Mouse (Mus musculus) left cerebral cortex, adult 9 months (tissue): Measurements from ENCODE around the gene Hoxc6.

ENCODE experiments used
- DNase-seq, 2 experiments: peaks; one replicate each; pipeline ENCODE4 v3.0.0; 2022; ENCODE audit warnings: low spot score in 2 of 2

Gene Hoxc6

DNA sequence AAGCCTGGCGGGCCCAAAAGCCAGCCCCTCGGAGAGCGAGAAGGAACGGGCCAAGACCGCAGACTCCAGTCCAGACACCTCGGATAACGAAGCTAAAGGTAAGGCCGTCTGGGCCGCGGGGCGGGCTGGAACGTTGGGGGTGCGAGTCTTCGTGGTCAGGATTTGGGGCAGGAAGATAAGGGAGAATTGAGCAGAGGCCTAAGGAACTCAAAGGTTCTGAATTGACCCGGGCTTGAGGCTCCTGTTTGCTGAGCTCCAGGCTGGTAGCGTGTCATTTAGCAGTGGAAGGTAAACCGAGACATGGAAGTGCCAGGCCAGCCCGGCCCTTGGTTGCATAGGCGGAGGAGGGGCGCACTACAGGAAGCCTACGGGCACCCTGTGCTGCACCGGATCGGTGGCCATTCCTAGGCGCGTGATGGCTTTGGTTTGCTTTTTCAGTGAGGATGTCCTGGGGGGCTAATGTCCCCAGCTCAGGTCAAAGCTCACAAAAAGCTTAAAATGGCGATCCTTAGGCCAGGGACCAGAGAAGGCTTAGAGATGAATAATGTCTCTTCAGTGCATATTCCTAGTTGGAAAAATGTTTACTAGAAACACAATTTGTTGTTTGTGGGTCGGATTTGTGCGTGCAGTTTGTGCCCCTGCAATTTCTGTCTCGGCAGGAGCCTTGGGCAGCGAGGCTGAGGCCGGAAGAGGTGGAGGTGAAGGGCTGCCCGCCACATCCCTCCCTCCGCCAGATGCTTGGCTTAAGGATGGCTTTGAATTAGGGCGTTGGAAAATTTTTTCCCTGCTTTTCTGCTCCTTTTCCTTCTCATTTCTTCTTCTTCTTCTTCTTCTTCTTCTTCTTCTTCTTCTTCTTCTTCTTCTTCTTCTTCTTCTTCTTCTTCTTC, 30.3 kb upstream of the Hoxc6 start:
- DNase-seq: no peak

DNA sequence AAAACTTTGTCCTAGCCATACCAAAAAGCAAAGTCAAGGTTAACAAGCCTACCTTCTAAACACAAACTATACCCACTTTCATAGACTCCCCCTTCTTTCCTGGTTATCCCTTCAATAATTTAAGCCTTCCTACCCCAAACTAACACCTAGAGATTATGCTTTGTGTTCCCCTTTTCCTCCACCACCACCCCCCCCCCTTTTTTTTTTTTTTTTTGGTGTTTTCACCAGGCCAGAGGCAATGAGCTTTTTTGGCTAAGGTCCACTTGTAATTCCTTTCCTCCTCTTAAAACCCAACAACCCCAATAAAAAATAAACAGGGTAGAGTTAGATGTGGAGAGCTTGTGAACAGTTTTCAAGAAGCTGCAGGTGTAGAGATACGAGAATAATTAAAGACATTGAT, 28.8 kb upstream of the Hoxc6 start:
- DNase-seq: no peak

DNA sequence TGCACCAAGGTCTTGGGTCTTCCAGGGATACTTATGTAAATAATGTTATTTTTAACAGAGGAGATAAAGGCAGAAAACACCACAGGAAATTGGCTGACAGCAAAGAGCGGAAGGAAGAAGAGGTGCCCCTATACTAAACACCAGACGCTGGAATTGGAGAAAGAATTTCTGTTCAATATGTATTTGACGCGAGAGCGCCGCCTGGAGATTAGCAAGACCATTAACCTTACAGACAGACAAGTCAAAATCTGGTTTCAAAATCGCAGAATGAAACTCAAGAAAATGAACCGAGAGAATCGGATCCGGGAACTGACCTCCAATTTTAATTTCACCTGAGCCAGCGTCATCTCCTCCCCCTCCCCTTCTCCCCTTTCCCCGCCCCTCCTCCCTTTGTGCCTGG, 27.3 kb upstream of the Hoxc6 start:
- no peak for DNase-seq

DNA sequence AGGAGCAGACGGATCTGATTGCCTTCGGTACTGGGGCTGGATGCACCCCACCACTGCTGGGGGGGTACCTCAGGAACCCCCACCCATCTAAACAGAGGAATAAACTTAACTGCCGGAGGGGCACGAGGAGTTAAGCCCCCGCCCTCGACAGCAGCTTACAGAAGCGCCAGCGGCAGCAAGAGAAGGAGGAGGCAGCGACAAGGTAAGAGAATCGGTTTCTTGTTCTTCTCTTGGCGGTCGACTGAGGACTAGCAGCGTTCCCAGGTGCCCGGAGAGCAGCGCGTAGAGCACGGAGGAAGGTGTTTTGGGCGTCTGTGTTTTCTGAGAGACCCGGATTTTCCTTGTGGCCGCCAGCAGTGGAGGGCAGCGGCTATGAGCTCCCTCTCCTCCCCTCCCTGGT, 25.8 kb upstream of the Hoxc6 start:
- DNase-seq: no peak

DNA sequence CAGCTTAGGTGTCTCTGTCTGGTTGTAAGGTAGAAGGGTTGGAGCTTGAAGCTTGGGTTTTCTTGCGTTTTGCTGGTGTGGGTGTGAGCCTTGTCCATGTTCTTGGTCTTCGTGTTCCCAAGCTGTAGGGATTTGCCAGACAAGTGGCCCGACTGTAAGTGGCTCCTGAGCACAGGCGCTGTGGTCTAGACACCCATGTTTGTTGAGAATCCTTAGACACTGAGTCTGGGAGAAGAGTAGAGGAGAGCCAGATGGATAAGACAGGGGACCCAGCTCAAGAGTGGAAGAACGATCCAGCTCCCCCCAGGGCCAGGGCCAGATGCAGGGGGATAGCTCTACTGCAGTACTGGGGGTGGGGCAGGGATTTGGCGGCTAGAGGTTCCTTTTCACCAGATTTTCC, 25.3 kb upstream of the Hoxc6 start:
- DNase-seq: no peak

DNA sequence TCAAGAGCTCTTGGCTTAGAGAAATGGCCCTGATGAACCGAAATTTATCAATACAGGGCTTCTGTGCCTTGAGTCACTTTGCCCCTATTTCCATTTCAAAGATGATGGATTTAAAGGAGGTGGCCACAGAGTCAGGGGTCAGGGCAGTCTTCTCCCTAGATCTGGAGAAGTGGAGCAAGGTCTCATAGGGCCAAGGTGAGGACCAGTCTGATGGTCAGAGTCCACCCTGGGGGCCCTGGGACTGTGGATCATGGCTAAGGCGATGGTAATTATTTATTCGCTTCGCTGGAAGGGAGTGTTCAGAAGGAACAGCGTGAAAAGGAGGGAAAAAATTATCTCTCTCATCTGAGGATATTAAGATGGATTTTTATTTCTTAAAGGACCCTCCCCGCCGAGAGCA, 23.0 kb upstream of the Hoxc6 start:
- no peak for DNase-seq

DNA sequence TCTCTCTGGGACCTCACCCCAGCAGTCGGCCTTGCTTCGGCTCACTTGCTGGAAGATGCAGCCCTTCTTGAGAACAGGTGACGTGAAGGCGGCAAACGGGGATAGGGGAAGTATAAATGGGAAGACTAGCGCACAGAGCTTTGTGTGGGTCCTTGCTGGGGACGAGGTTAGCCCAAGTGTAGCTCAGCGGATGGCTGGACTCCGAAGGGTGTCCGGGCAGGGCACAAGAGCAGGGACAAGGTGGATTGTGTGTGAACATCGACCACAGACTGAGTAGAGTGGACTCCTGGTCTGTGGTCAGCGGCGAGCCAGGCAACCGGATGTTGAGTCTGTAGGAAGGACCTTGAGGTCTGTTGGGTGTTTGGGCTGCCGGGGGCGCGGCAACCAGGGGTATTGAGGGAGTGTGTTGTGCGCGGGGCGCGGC, 22.4 kb upstream of the Hoxc6 start:
- no peak for DNase-seq

DNA sequence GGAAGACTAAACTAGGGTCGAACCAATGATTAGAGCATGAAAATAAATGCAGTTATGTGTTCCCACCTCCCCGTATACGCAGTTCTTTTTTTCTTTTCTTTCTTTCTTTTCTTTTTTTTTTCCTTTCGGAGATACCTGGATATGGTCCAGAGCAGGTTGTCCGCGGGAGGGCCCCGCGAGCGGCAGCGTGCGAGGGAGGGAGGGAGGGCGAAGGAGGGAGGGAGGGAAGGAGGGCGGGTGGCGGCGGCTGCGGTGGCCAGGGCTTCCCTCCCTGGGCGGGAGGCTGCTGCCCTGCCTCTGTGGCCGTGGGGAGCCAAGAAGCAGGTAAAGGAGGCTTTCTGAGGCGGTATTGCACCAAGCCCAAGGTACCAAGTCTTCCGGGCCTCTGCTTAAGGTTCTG, 21.9 kb upstream of the Hoxc6 start, which contains the start of gene Hoxc9:
Hoxc9 (plus strand) TSS at position 269 of the 400 bp plus-strand sequence.
- no peak for DNase-seq

DNA sequence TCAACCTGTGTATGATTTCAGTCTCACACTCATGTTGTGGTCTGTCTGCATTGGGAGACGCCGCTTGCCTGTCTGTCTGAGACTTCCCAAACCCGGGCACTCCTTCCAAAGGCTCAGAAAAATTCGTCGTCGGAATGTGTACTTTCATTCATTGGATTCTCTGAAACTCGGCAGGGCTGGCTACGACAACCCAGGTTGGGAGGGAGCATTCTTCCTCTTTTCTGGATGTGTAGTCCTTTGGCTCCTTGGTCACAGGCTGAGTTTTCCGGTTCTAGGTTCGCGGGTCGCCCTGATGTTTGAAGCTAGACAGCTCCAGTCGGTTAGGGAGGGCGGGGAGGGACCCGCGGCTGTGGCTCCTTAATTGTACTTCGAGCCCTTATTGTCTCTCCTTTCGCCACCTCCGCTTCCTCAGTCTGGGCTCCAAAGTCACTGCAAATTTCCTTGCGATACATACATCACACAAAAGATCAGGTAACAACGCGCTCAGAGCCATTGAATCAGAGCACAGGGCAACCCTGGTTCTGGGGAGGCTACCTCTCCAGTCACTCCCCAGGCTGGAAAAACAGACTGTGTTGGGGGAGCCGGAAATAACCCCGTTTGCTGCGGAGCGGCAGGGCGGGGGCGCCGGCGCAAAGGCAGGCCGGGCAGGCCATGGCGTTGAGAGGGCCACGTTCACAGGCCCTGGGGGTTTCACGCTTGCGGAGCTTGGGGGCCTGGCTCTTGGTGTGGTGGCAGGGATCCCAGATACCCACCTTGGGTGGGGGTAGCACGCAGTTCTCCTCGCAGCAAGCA, 21.2 kb upstream of the Hoxc6 start:
- DNase-seq: no peak

DNA sequence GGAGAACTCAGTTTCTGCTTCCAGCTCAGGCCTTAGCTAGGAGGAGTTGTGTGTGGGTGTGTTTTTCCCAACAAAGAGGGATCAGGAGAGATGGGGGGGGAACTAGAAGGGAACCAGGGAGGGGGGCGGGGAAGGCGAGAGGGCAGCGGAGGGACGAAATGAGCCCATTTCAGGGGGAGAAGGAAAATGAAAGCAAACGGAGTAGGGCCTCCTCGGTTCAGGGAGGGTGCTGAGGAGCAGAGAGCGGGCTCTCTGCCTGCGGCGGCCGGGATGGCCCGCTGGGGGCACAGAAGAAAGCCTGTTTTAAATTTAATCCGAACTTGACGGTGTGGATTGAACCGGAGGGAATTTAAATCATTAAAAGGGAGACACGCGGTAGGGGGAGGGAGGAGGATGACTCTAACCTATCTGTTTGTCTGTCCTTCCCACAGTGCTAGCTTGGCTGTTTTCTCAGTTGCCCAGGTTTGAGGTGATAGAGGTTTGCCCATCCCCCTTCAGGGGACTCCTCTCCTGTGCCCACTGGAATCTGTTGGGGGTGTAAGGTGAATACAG, 20.6 kb upstream of the Hoxc6 start:
- DNase-seq: no peak

DNA sequence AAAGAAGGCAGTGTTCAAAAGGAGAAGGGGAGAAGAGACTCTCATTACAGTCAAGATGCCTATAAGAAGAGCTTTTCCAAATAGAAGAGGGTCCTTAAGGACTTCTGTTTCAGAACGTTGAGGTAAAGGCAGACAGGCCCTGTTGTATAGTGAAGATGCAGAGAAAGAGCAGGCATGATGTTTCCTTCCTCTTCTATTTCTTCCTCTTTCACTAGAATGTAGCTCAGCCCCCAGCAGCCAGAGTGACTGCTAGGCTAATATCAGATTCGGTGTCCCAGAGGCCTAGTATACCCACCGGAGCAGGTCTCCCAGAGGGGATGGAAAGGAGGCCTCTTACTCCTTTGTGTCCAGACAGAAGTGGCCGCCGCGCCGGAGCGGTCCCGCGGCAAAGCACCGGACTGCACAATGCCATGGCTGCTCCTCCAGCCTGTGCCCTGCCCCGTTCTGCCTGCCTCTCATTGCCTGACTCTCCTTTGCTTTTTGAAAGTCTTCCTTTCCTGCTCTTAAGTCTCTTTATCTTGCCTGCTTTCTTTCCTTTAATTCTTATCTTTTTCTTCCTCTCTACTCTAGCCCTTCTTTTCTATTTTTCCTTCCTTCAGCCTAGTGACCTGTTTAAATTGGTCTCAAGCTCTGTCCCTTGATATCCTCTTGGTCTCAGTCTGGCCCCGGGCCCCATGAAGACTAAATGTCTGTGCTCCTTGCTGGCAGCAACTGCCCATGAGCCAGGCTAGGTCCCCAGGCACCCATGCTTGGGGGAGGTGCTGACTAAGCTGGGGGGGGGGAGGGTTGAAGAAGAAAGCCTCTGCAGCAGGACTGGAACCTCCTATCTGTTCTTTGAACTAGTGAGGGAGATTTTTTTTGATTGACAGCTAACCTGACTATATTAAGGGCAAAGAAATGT, 19.2 kb upstream of the Hoxc6 start:
- DNase-seq: no peak

DNA sequence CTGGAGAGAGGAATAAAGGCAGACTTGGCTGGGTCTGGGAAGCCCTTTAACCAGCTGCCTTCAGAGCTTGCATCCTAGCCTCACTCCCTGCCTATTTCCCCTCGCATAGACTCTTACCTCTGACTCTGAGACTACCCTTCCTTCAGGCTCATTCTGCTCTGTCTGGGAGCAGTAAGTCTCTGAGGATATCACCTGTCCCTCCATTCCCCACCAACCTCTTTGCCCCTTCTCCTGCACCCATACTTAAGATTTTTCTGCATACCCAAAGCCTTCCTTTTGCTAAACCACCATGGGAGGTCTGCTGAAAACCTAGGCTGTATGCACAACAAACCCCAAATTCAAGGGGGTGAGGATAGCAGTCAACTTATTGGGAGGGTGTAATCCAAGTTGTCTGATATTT, 18.1 kb upstream of the Hoxc6 start:
- no peak for DNase-seq

DNA sequence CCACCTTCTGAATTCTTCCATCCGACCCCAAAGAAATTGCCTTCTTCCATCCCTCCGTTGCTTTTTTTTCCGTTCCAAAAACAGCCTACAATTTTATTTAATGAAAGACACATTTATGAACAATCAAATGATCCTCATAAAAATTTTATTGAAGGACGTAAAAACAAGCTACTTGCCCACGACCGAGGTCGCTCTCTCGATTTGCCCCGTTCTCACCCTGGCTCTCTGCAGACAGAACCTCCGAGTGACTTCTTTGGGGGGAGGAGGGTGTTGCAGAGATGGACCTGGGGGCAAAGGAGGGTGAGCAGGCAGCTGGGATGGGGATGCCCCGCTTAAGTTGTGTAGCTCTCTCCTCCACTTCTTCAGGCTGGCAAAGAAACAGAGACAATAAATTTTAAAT, 17.7 kb upstream of the Hoxc6 start:
- no peak for DNase-seq

DNA sequence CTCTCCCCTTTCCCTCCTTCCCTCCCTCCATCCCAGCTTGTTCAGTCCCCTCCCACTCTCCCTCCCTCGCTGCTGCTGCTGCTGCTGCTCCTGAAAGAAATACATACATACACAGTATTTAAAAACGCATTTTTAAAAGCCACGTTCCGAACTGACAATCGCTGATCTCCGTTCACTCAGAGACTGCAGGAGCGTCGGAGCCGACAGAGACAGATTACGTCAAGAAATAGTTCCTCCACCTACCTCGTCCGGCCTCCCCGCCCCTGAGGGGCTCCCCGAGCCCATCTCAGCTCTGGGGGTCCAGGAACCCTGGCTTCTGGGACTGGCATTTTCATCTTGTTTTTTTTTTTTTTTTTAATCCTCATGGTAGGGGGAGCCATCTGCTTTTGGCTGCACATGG, 17.1 kb upstream of the Hoxc6 start:
- no peak for DNase-seq

DNA sequence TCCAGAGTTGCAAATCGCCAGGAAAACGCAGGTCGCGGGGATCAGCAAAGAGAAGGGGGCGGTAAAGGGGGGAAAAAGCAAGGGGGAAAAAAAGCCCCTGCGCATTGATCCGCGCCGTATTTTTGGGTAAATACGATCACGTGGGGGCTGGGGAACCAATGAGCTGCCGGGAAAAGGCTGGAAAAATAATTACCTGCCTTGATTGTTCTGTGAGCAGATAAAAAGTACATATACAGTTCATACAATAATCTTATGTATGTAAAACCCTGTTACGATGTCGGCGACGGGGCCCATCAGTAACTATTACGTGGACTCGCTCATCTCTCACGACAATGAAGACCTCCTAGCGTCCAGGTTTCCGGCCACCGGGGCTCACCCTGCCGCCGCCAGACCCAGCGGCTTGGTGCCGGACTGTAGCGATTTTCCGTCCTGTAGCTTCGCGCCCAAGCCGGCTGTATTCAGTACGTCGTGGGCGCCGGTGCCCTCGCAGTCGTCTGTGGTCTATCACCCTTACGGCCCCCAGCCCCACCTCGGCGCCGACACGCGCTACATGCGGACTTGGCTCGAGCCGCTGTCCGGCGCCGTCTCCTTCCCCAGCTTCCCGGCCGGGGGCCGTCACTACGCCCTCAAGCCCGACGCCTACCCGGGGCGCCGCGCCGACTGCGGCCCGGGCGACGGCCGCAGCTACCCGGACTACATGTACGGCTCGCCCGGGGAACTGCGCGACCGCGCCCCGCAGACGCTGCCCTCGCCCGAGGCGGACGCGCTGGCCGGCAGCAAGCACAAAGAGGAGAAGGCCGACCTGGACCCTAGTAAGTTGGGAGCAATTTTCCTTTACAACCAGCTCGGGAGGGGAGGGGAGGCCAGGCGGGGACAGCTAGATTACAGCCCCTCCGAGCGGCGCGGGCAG, 16.4 kb upstream of the Hoxc6 start:
- no peak for DNase-seq

DNA sequence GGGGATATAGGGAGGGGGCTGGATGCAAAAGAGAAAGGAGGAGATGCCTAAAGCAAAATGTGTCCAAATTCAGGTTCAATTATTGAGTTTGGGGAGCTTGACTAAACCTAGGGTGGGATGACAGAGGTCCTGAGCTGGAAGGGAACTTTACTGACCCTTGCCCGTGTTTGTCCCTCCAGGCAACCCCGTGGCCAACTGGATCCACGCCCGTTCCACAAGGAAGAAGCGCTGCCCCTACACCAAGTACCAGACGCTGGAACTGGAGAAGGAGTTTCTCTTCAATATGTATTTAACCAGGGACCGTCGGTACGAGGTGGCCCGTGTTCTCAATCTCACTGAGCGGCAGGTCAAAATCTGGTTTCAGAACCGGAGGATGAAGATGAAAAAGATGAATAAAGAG, 14.3 kb upstream of the Hoxc6 start:
- no peak for DNase-seq

DNA sequence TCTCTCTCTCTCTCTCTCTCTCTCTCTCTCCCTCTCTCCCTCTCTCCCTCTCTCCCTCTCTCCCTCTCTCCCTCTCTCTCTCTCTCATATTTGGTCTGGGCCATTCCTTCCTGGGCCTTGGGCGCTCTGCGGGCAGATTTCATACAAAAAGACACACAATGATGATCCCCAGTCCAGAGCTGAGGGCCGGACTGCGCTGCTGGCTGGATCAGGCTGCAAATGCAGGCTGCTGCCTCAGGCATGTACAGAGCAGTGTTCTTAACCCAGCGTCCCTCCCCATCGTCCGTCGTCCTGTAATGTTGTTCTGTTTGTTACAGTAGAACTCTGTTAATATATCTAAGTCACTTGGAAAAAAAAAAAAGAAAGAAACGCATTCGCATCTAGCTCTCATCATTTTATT, 13.5 kb upstream of the Hoxc6 start:
- no peak for DNase-seq

DNA sequence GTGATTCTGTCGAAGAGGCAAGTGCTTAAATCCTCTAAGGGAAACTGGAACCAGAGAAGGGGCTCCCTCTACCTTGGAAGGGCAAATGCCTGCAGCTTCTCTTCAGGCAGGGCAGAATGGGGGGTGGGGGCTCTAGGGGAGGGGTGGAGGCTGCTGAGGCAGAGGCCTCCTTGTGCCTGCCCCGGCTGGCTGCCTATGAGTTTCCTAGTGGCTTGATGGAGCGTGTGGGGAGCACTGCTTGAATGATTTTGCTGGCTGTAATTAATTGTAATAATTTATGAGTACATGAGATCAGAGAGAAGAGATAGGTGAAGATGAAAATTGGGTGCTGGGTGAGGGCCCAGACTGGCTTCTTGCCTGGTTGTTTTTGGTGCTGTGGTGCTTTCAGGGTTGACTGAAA, 13.1 kb upstream of the Hoxc6 start:
- no peak for DNase-seq

DNA sequence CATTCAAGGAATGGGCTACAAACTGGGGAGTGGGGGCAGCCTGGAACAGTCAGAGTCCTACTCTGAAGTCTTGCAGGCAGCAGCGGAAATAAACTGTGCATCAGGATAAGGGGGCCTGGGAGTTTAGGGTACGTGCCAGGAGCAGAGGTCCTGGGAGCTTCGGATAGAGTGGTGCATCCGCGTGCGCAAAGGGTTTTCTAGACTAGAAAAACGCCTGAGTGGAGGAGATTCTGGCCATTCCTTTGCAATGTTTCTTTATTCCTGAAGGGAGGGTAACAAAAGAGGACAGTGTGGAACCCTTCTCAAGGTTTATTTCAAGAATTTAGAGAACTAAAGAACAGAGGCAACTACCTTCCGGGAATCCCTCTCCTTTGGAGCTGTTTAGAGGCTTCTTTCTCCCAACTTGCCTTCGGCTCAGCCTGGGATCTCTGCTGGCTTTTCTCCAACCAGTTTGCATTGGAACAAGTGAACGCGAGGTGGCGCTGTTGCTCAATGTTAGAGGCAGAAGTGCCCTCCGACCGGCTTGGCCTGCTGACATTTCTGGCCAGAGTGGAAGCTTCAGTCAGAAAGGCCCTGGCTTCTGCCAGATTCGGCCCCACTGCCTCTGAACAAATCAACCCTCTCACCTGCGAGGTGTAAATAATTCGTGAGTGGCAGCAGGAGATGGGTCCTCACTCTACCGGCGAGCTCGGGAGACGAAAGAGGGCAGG, 10.8 kb upstream of the Hoxc6 start:
- peak in 1 of 2 experiments; percentile 84 for DNase-seq

DNA sequence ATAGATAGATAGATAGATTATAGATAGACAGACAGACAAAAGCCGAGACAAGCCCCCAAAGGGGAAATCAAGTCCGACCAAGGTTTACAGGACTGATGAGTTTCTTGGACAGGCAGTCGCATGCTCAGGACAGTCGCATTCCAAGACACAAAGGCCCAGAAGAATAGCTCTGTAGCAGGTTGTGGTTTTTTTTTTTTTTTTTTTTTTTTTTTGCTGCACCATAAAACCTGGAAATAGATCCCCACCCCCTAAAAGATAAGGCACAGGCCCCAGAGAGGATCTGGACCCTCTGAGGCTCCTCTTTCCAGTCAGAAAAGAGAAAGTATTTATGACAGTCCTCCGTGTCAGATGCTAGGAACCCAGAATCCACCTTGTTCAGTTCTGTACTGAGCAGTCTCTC, 10.0 kb upstream of the Hoxc6 start:
- no peak for DNase-seq
